In the genomic region with DNA sequence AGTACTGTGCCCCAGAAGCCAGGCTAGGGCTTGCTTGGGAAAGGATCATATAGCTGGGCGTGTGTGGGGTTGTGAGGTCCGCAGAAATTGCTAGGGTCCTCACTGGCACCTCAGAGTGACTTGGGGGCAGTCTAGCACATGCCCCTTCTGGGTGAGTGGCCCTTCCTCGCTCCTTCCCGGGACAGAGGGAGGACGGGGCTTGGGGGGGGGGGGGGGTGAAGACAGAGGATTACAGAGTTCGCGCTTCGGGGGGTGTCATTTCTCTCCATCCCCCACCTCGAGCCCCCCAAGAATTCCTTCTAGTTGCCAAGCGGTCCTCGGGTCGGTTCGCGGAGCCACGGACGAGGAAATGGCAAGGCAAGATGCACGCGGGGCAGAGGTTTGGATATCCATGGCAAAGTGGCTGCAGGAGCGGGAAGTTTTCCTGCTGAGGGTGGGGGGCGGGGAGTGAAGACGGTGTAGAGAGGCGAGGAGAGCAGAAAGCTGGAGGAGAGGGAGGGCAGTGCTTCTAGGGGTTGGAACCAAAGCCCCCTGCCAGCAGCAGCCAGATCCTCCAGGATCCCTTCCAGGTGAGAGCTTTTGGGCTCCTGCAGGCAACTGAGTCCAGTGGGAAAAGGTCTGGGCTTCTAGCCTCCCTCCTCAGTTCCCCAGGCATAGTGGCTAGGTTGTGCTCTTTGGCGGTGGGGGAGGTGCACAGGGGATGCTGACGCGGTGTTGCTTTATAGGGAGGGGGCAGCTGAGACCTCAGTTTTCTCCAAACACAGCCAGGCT, we compare ENCODE assay signal across 8 mouse cellular contexts. TPM values are rescaled to one million over a fixed set of nuclear protein-coding genes. Genes with fewer than 3 reads are reported as not detected.
DNase-seq lines count a peak whose midpoint lies in the region; ATAC-seq and TF ChIP-seq lines count a peak whose summit lies in the region.

No protein-coding gene starts in this region.

- H3K4me1 ChIP-seq in kidney, embryonic 15.5 days, result no peaks in the 10 kb centered on the region
- H3K4me1 ChIP-seq in embryonic facial prominence, embryonic 12.5 days, result no peaks in the 10 kb centered on the region
- no peaks in the 10 kb centered on the region for H3K4me1 ChIP-seq in hindbrain, postnatal 0 days (ENCODE audit: insufficient read depth, low read length)

- intact Hi-C loops in left cerebral cortex, postnatal 14 days (cut with DNase I), result no loop called here

- H3K4me3 ChIP-seq in kidney, embryonic 15.5 days (replicated peaks), result peak overlapping the region; percentile 39
- H3K4me3 ChIP-seq in embryonic facial prominence, embryonic 12.5 days, result peak overlapping the region; percentile 35
- H3K4me3 ChIP-seq in hindbrain, postnatal 0 days (ENCODE audit: low read length), result peak overlapping the region; percentile 40

- TF ChIP-seq CTCF in hindbrain, postnatal 0 days (IDR thresholded peaks at IDR 0.05; ENCODE audit: low read depth), result 0 out of 2 replicates have a peak, but pooled peaks have one; percentile 5

- no peak overlapping the region for H3K27ac ChIP-seq in kidney, embryonic 15.5 days
- H3K27ac ChIP-seq in embryonic facial prominence, embryonic 12.5 days, result no peak overlapping the region
- no peak overlapping the region for H3K27ac ChIP-seq in hindbrain, postnatal 0 days

- peak; percentile 54; the same call in 1 of the 2 replicates for ATAC-seq in kidney, embryonic 15.5 days (replicated peaks; ENCODE audit: low FRiP score)
- ATAC-seq in embryonic facial prominence, embryonic 12.5 days (ENCODE audit: insufficient number of reproducible peaks, insufficient read depth, low FRiP score, low TSS enrichment), result peak; percentile 35; the same call in 1 of the 2 replicates
- ATAC-seq in hindbrain, postnatal 0 days, result peak; percentile 74

- no peaks in the 10 kb centered on the region for H3K9me3 ChIP-seq in kidney, embryonic 15.5 days (replicated peaks)
- H3K9me3 ChIP-seq in embryonic facial prominence, embryonic 12.5 days, result no peaks in the 10 kb centered on the region
- H3K9me3 ChIP-seq in hindbrain, postnatal 0 days (ENCODE audit: low read length), result no peaks in the 10 kb centered on the region

- H3K27me3 ChIP-seq in kidney, embryonic 15.5 days, result peaks cover 77% of the 10 kb centered on the region
- peaks cover 43% of the 10 kb centered on the region for H3K27me3 ChIP-seq in embryonic facial prominence, embryonic 12.5 days
- no peaks in the 10 kb centered on the region; the same call in 1 of the 2 replicates for H3K27me3 ChIP-seq in hindbrain, postnatal 0 days (ENCODE audit: insufficient read depth, low read length)

- H3K9ac ChIP-seq in kidney, embryonic 15.5 days, result no peak overlapping the region
- peak overlapping the region; percentile 33; the same call in 1 of the 2 replicates for H3K9ac ChIP-seq in embryonic facial prominence, embryonic 12.5 days
- H3K9ac ChIP-seq in hindbrain, postnatal 0 days (replicated peaks; ENCODE audit: low read length), result peak overlapping the region; percentile 21

- DNase-seq in kidney, postnatal 36 days, result no peak
- no peak for DNase-seq in hindbrain, postnatal 0 days (ENCODE audit: low spot score)
- DNase-seq in neural tube, embryonic 10.5 days (ENCODE audit: extremely low spot score, low spot score), result peak; percentile 17
- DNase-seq in urinary bladder, postnatal 25 days (ENCODE audit: low spot score), result no peak
- no peak for DNase-seq in left cerebral cortex, postnatal 14 days (ENCODE audit: low spot score in 2 of 2)
- DNase-seq in frontal cortex, postnatal 36 days (ENCODE audit: low spot score in 2 of 2), result no peak

- peak overlapping the region; percentile 80 for H3K4me2 ChIP-seq in kidney, embryonic 15.5 days
- H3K4me2 ChIP-seq in embryonic facial prominence, embryonic 12.5 days (replicated peaks), result peak overlapping the region; percentile 70
- H3K4me2 ChIP-seq in hindbrain, postnatal 0 days (ENCODE audit: low read depth, low read length), result peak overlapping the region; percentile 65

- WGBS in kidney, embryonic 15.5 days, result 10% methylated on average over 25 of the region's 25 CpGs
- 17% methylated on average over 25 of the region's 25 CpGs for WGBS in embryonic facial prominence, embryonic 12.5 days
- WGBS in hindbrain, postnatal 0 days, result 26% methylated on average over 23 of the region's 25 CpGs

- no peaks in the 10 kb centered on the region for H3K36me3 ChIP-seq in kidney, embryonic 15.5 days
- H3K36me3 ChIP-seq in embryonic facial prominence, embryonic 12.5 days, result no peaks in the 10 kb centered on the region
- no peaks in the 10 kb centered on the region for H3K36me3 ChIP-seq in hindbrain, postnatal 0 days (ENCODE audit: insufficient read depth, low read length)

RNA-seq across cellular contexts. Expression of a gene that starts 0.5 kb away (rescaled TPM):
- polyA plus RNA-seq in kidney, embryonic 15.5 days (2015; fragmentation: Nextera tagmentation; extraction: Ambion mirVana), result 0.06 and 0.09 TPM in 2 replicates
- polyA plus RNA-seq in embryonic facial prominence, embryonic 12.5 days (2016; fragmentation: Nextera tagmentation; extraction: Ambion mirVana), result 0.52 and 0.88 TPM in 2 replicates
- 13.3 and 15.6 TPM in 2 replicates for total RNA-seq in hindbrain, postnatal 0 days (2014; rRNA removed)
- 3.2 and 3.9 TPM in 2 replicates for polyA plus RNA-seq in hindbrain, postnatal 0 days (2015; fragmentation: Nextera tagmentation; extraction: Ambion mirVana)
- total RNA-seq in left cerebral cortex, postnatal 14 days (2021), result 10 to 100 TPM; 25.7 to 27.2 TPM
